Mouse (Mus musculus): ENCODE measurements at regions not wholly inside any gene's neighbourhood (a gene's known extent, or its start where the extent isn't known, plus 50 kb on each side); places are given as distances from the start of the nearest gene placed in this dataset.

GRCm38 (mm10) chr1:42755958-42756357, 60.4 kb downstream of the Pou3f3 start:
- no peak for DNase-seq

GRCm38 (mm10) chr1:42756497-42756896, 60.9 kb downstream of the Pou3f3 start:
- DNase-seq: no peak

- no peak for DNase-seq
Measured at GRCm38 (mm10) chr1:42763447-42763846, 67.9 kb downstream of the Pou3f3 start.

GRCm38 (mm10) chr1:42764048-42764447, 68.5 kb downstream of the Pou3f3 start:
- DNase-seq: no peak

GRCm38 (mm10) chr1:42770085-42770484, 74.5 kb downstream of the Pou3f3 start:
- no peak for DNase-seq

- no peak for DNase-seq
Measured at GRCm38 (mm10) chr1:42772000-42772399, 76.4 kb downstream of the Pou3f3 start.

GRCm38 (mm10) chr1:42773851-42774464, 77.1 kb upstream of the Mrps9 start:
- DNase-seq: no peak

GRCm38 (mm10) chr1:42774971-42775892, 75.8 kb upstream of the Mrps9 start:
- DNase-seq: no peak

GRCm38 (mm10) chr1:42775893-42776287, 75.1 kb upstream of the Mrps9 start:
- no peak for DNase-seq

- DNase-seq: no peak
Measured at GRCm38 (mm10) chr1:42777416-42777815, 73.6 kb upstream of the Mrps9 start.

GRCm38 (mm10) chr1:42779761-42780160, 71.3 kb upstream of the Mrps9 start:
- DNase-seq: peak; percentile 6

GRCm38 (mm10) chr1:42780266-42780665, 70.8 kb upstream of the Mrps9 start:
- DNase-seq: no peak

GRCm38 (mm10) chr1:42781533-42781932, 69.5 kb upstream of the Mrps9 start:
- DNase-seq: no peak

- DNase-seq: no peak
Measured at GRCm38 (mm10) chr1:42783072-42783672, 67.9 kb upstream of the Mrps9 start.

GRCm38 (mm10) chr1:42787240-42787639, 63.8 kb upstream of the Mrps9 start:
- DNase-seq: no peak

GRCm38 (mm10) chr1:42788413-42788812, 62.6 kb upstream of the Mrps9 start:
- no peak for DNase-seq

All from adrenal gland, postnatal 14 days (tissue).